Mouse (Mus musculus) lung, postnatal 0 days (tissue): Measurements from ENCODE around the gene Uncx.

Experiments
- CTCF ChIP-seq: IDR thresholded peaks from 2 replicates; pipeline ENCODE4 v1.5.1; 2016; ENCODE audit warnings: antibody characterized with exemption, mild to moderate bottlenecking
- EP300 ChIP-seq: IDR thresholded peaks from 2 replicates; pipeline ENCODE4 v1.6.1; 2016; ENCODE audit warnings: antibody characterized with exemption, mild to moderate bottlenecking, control low read depth

DNA sequence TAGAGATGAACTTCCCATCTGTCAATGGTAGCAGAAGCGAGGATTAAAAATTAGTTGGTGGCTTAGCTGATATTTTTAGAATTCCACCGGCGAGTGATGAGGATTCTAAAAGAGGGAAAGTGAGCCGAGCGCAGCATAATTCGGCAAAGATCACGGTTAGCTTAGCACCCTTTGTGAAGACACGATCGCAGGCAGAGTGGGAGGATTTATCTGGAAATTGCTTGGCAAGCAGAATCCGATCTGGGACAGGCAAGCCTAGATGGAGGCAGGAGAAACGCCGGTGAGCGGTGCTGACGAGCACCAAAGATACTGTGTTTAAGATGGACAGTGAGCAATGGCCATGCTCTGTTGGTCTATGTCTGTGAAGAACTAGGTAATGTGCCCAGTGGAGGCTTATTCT lies 41.0 kb upstream of the Uncx start:
- TF ChIP-seq CTCF (no peak), EP300 (no peak)
